Mouse (Mus musculus): ENCODE data around the gene Mxi1. TPM values are rescaled to one million over a fixed set of nuclear protein-coding genes. Genes with fewer than 3 reads are reported as not detected.

Mxi1 gene
- polyA plus RNA-seq, 1 experiment = 36.5 TPM

- H3K4me3 ChIP-seq (ENCODE audit: low read depth, low read length) = no peak overlapping the region
- H3K27ac ChIP-seq (ENCODE audit: insufficient read depth, low read length) = no peak overlapping the region
- no peaks in the 10 kb centered on the region for H3K36me3 ChIP-seq (ENCODE audit: control insufficient read depth, insufficient read depth, low read length, poor library complexity, severe bottlenecking)
- H3K27me3 ChIP-seq (ENCODE audit: control insufficient read depth, insufficient read depth, low read length, poor library complexity, severe bottlenecking) = no peaks in the 10 kb centered on the region
- H3K4me1 ChIP-seq (ENCODE audit: control insufficient read depth, insufficient read depth, low read length) = peaks cover 2% of the 10 kb centered on the region
- no peak for TF ChIP-seq EP300 (IDR thresholded peaks at IDR 0.05; ENCODE audit: insufficient read depth, low read depth, low read length)
- no peak for TF ChIP-seq POLR2A (IDR thresholded peaks at IDR 0.05; ENCODE audit: insufficient read depth, low read length)
- no peak for TF ChIP-seq CTCF (IDR thresholded peaks at IDR 0.05; ENCODE audit: low read depth, low read length)
- no peak overlapping the region for H3K9ac ChIP-seq (ENCODE audit: low read depth, poor library complexity, severe bottlenecking)
- no peaks in the 10 kb centered on the region for H3K9me3 ChIP-seq (replicated peaks; ENCODE audit: control insufficient read depth, insufficient read depth, low read length, poor library complexity, severe bottlenecking)
Observed at GRCm38 (mm10) chr19:53278491-53279415, 31.6 kb upstream of the Mxi1 start.

DNA sequence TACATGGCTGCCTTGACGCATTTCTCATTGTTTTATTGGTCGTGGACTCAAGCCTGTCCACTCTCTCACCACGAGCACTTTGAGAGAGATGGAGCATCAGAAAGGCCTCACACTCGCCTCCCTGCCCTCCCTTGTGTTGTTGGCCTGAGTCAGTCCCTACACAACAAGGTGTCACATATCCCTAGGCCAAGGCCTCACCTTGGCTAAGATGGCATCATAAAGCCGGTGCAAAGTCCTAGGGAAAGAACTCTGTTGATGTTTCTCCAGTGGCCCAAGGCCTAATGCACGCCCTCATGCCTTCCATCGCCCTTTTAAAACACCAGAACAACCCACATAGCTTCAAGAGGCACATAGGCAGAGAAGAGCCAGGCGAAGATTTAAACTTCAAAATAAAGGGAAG, 30.1 kb upstream of the Mxi1 start:
- Histone ChIP-seq H3K9me3 (replicated peaks; ENCODE audit: control insufficient read depth, insufficient read depth, low read length, poor library complexity, severe bottlenecking) (no peaks in the 10 kb centered on the region), H3K4me3 (ENCODE audit: low read depth, low read length) (no peak overlapping the region), H3K36me3 (ENCODE audit: control insufficient read depth, insufficient read depth, low read length, poor library complexity, severe bottlenecking) (no peaks in the 10 kb centered on the region), H3K9ac (ENCODE audit: low read depth, poor library complexity, severe bottlenecking) (no peak overlapping the region), H3K27me3 (ENCODE audit: control insufficient read depth, insufficient read depth, low read length, poor library complexity, severe bottlenecking) (no peaks in the 10 kb centered on the region), H3K27ac (ENCODE audit: insufficient read depth, low read length) (no peak overlapping the region), H3K4me1 (ENCODE audit: control insufficient read depth, insufficient read depth, low read length) (peaks cover 2% of the 10 kb centered on the region)
- no peak for TF ChIP-seq CTCF (IDR thresholded peaks at IDR 0.05; ENCODE audit: low read depth, low read length)
- no peak for TF ChIP-seq EP300 (IDR thresholded peaks at IDR 0.05; ENCODE audit: insufficient read depth, low read depth, low read length)
- TF ChIP-seq POLR2A (IDR thresholded peaks at IDR 0.05; ENCODE audit: insufficient read depth, low read length) = no peak

DNA sequence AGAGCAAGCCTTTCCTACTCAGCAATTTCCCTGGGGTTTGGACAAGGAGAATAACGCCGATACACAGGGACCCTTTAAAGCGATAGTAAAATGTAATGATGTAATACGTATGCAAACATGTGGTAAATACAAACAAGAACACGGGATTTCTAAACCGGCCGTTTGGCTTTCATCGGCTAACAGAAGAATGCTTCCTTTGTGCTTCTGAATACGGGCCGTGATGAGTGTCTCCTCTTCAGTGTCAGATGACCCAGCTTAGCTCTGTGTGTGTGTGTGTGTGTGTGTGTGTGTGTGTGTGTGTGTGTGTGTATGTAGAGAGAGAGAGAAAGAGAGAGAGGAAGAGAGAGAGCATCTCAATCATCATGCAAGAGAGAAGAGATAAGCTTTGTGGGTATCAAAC, 27.7 kb upstream of the Mxi1 start:
- Histone ChIP-seq H3K9ac (ENCODE audit: low read depth, poor library complexity, severe bottlenecking) (no peak overlapping the region), H3K27me3 (ENCODE audit: control insufficient read depth, insufficient read depth, low read length, poor library complexity, severe bottlenecking) (no peaks in the 10 kb centered on the region), H3K36me3 (ENCODE audit: control insufficient read depth, insufficient read depth, low read length, poor library complexity, severe bottlenecking) (no peaks in the 10 kb centered on the region), H3K9me3 (replicated peaks; ENCODE audit: control insufficient read depth, insufficient read depth, low read length, poor library complexity, severe bottlenecking) (no peaks in the 10 kb centered on the region), H3K4me3 (ENCODE audit: low read depth, low read length) (no peak overlapping the region), H3K27ac (ENCODE audit: insufficient read depth, low read length) (no peak overlapping the region), H3K4me1 (ENCODE audit: control insufficient read depth, insufficient read depth, low read length) (peaks cover 2% of the 10 kb centered on the region)
- no peak for TF ChIP-seq POLR2A (IDR thresholded peaks at IDR 0.05; ENCODE audit: insufficient read depth, low read length)
- no peak for TF ChIP-seq CTCF (IDR thresholded peaks at IDR 0.05; ENCODE audit: low read depth, low read length)
- no peak for TF ChIP-seq EP300 (IDR thresholded peaks at IDR 0.05; ENCODE audit: insufficient read depth, low read depth, low read length)

DNA sequence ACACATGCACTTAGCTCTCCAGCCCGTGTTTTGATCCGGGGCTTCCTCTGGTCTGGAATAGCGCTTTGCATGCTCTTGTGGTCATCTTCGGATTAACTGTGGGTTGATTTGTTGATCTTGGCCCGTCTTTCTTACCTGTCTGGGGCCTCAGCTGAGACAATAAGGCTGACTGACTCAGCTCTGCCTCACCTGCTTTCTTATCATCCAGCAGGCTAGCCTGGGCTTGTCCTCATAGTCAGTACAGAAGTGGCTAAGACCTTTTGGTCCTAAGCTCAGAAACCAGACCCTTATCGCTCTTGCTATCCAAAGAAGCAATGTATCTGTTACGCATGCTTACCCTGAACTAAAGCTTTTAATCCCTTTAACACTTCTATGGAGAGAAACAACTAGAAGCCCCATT, 26.6 kb upstream of the Mxi1 start:
- Histone ChIP-seq H3K9me3 (replicated peaks; ENCODE audit: control insufficient read depth, insufficient read depth, low read length, poor library complexity, severe bottlenecking) (no peaks in the 10 kb centered on the region), H3K9ac (ENCODE audit: low read depth, poor library complexity, severe bottlenecking) (peak overlapping the region; percentile 34), H3K36me3 (ENCODE audit: control insufficient read depth, insufficient read depth, low read length, poor library complexity, severe bottlenecking) (no peaks in the 10 kb centered on the region), H3K27me3 (ENCODE audit: control insufficient read depth, insufficient read depth, low read length, poor library complexity, severe bottlenecking) (no peaks in the 10 kb centered on the region), H3K4me3 (ENCODE audit: low read depth, low read length) (0 out of 2 replicates have a peak overlapping the region, but pooled peaks have one; percentile 1), H3K4me1 (ENCODE audit: control insufficient read depth, insufficient read depth, low read length) (peaks cover 2% of the 10 kb centered on the region), H3K27ac (ENCODE audit: insufficient read depth, low read length) (peak overlapping the region; percentile 39)
- peak; percentile 73 for TF ChIP-seq EP300 (IDR thresholded peaks at IDR 0.05; ENCODE audit: insufficient read depth, low read depth, low read length)
- no peak for TF ChIP-seq CTCF (IDR thresholded peaks at IDR 0.05; ENCODE audit: low read depth, low read length)
- TF ChIP-seq POLR2A (IDR thresholded peaks at IDR 0.05; ENCODE audit: insufficient read depth, low read length) = no peak

DNA sequence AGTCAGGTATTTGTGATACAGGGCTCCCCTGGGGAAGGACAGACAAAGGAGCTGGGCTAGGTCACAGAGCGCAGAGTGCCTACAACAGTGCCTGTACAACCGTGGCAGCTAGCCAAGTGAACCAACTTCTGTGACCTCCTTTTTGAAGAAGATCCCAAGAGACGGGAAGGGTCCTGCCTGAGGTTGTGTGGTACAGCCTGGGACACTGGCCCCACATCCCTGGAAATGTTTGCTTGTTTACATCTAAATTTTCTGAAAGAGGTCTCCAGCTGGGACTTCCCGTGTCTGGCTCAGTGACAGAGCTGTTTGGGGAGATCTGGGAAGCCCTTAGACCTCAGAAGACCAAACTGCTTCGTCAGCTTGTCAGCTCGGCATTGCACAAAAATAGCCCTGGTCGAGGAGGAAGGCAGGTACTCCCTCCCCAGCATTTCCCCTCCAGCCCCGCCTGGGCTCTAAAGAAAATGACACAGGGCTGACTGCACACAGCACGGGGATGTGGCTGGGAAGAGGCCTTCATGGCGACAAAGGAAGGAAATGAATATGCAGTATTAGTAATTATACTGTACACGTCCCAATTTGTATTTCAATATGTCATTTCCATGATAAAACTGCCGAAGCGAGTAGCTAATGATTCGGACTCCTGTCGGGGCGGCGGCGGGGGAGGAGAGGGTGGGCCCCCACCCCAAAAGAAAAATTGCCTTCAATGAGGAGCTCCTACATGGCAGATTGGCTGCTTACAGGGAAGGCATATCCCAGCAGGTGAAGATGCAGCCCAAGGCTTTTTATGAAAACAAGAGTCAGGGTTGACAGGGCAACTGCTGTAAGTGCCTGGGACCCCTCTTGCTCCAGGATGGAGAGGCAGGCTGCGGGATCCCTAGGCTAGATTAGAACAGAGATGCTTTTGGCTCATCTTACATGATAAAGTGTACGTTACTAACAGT, 25.8 kb upstream of the Mxi1 start:
- H3K9me3 ChIP-seq (replicated peaks; ENCODE audit: control insufficient read depth, insufficient read depth, low read length, poor library complexity, severe bottlenecking) = no peaks in the 10 kb centered on the region
- no peaks in the 10 kb centered on the region for H3K36me3 ChIP-seq (ENCODE audit: control insufficient read depth, insufficient read depth, low read length, poor library complexity, severe bottlenecking)
- H3K9ac ChIP-seq (ENCODE audit: low read depth, poor library complexity, severe bottlenecking) = peak overlapping the region; percentile 34
- H3K4me3 ChIP-seq (ENCODE audit: low read depth, low read length) = peak overlapping the region; percentile 25
- TF ChIP-seq EP300 (IDR thresholded peaks at IDR 0.05; ENCODE audit: insufficient read depth, low read depth, low read length) = 0 out of 2 replicates have a peak, but pooled peaks have one; percentile 52
- TF ChIP-seq CTCF (IDR thresholded peaks at IDR 0.05; ENCODE audit: low read depth, low read length) = no peak
- TF ChIP-seq POLR2A (IDR thresholded peaks at IDR 0.05; ENCODE audit: insufficient read depth, low read length) = no peak
- peaks cover 2% of the 10 kb centered on the region for H3K4me1 ChIP-seq (ENCODE audit: control insufficient read depth, insufficient read depth, low read length)
- no peaks in the 10 kb centered on the region for H3K27me3 ChIP-seq (ENCODE audit: control insufficient read depth, insufficient read depth, low read length, poor library complexity, severe bottlenecking)
- peak overlapping the region; percentile 39 for H3K27ac ChIP-seq (ENCODE audit: insufficient read depth, low read length)
